Mouse (Mus musculus): ENCODE results near the gene Casc4. TPM values are rescaled to one million over a fixed set of nuclear protein-coding genes. Genes with fewer than 3 reads are reported as not detected.
"Not testable (repeated sequence)": the region's sequence is repeated elsewhere in the genome, so short reads cannot be mapped to it uniquely, and the experiment has no call there.

Casc4 gene
- total RNA-seq, 4 experiments from 2014 or later, result 40.2 to 70.6 (median 56.4) TPM

DNA sequence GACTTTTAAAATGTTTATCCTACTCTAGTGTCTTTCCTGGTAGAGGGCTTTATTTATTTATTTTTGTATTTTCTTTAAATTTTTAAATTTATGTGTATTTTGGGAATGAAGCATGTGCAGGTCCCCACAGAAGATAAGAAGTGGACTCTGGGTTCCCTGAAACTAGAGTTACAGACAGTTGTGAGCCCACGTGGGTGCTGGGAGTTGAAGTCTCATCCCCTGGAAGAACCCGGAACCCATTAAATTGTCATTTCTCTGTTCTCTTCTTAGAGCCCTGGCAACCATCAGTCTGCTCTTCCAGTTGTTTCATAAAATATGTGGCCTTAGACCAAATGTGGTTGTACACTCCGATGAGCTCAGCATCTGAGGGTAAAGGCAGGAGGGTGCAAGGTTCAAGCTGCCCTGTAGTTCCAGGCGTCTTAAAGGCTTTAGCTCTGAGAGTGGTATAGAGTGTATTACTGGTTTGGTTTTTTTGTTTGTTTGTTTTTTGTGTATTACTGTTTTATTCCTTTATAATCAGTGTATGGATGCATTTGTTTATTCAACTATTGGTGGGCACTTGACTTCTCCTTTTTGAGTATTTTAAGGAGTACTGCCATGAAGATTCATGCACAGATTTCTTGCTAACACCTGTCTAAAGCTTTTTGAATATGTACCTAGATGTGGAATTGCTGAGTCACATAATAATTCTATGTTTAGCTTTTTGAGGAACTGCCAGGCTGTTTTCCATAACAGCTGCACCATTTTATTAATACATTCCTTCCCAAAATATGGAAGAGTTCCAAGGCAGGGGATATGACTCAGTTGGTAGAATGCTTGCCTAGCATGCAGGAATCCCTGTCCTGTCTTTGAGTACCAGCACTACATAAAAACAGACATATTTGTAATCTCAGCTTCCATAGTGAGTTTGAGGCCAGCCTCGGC, 49.5 kb downstream of the Casc4 start:
- DNase-seq, result no peak

DNA sequence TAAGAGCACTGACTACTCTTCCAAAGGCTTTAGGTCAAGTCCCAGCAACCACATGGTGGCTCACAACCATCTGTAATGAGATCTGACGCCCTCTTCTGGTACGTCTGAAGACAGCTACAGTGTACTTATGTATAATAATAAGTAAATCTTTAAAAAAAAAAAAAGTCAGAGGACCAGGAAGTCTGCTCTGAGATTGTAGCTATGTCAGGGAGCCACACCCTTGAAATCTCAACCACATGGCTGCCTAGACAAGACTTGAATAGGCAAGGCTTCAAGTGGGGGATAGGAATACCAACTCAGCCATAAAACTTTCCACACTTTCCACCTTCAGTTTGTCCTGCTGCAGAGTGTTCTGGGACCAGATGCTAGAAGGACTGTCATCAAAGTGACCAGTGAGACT, 70.9 kb downstream of the Casc4 start:
- not testable (repeated sequence) for DNase-seq

GRCm38 (mm10) chr2:121943364-121943763, 76.6 kb downstream of the Casc4 start:
- no peak for DNase-seq

DNA sequence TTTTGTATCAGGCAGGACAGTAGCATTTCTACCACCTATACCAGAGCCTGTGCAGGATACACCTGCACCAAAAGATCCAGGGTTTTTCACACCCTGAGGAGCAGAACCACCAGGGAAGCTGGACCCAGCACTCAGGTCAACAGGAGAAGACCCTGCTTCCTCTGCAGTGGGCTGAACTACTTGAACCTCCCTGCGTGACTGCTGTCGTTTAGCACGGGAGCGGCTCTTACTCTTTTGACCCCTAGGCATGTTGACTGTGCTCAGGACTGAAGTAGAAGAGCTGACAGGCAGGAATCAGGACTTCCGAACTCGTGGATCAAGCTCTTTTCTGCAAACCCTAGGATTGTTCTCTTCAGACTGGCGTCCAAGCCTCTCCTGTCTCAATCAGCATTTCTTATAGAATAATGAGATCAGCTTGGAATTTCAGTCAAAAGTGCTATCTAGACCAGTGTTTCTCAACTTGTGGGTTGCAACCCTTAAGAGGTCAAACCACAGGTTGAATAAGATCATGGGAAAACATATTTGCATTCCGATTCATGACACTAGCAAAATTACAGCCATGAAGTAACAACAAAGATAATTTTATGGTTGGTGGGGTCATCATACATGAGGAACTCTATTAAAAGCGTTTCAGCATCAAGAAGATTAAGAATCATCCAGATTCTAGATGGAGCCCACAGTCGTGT, 88.3 kb downstream of the Casc4 start:
- DNase-seq, result no peak

DNA sequence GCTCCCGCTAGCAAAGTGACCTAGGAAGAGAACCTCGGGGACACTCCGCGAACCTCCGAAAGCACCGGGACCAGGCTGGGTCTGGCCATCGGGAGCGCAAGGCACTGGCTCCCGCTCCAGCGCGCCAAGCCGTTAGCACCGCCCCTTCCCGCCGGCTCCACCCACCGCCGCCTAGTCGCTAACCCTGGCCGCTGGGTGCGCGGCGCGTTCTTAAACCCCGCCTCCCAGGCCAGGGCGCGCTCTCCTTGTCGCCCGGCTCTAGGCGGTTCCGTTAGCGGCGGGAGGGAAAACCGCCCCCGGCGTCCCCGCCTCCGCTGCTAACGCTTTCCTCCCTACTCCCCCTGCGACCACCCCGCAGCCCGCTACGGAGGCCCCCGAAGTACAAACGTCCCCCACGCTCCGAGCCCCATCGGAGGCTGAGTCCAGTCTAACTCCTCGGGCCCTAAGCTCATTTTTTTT, 89.0 kb downstream of the Casc4 start, which contains the start of the genes Ctdspl2 and Mageb3:
Ctdspl2 (plus strand) TSS at position 237 of the 459 bp plus-strand sequence.
Mageb3 (minus strand) TSS at position 328 of the 459 bp plus-strand sequence.
- peak; percentile 94 for DNase-seq

DNA sequence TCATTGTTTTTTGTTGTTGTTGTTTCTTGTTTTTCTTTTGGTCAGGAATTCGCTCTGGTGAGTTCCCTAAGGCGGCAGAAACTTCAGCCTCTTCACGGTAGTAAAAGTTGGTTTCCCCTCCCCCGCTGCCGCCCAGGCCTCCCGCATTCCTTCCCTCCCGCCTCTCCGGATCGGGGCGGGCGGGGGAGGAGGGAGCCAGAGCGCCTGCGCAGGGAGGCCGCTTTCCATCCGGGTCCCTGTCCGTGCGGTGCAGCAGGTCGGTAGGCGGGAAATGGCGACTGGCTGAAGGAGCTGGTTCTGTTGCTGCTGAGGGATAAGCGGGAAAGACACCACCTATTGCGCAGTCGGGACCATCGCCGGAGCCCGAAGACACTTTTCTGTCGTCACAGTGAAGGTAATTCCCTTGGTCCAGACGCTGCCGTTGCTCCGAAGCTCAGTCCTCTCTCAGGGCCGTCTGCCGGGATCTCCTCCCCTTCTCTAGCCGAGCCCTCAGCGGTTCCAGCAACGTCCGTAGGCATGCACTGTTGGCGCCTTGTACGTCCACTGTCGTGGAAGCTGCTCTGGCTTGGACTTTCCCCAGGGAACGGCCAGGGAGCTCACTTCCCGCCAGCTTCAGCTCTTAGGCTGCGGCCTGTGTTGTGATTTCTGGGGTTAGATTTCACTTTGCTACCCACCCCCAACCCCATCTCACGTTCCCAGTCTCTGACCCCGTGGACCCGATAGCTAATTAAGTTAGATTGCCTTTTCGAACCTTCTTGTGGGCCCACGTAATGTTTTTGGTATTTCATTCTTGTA, 89.7 kb downstream of the Casc4 start:
- peak; percentile 91 for DNase-seq

- no peak for DNase-seq
Measured at GRCm38 (mm10) chr2:121957216-121957792, 90.5 kb downstream of the Casc4 start.

Other genes starting within 250 kb of the Casc4 start
- gene Frmd5, start 59.9 kb upstream of the Casc4 start, total RNA-seq (2022), result 100 to 1,000 TPM in 2 of 4 experiments, 10 to 100 TPM in 2; 72.7 to 177 (median 125) TPM
- gene Ctdspl2, start 89.0 kb downstream of the Casc4 start, total RNA-seq (2022), result 10 to 100 TPM; 24.5 to 30.8 (median 25.8) TPM
- not detected for gene Mageb3, start 89.1 kb downstream of the Casc4 start, total RNA-seq (2022)
- 10 to 100 TPM; 17.7 to 25.4 (median 18.6) TPM for gene Eif3j1, start 161.6 kb downstream of the Casc4 start, total RNA-seq (2022)

Measured in adrenal gland, adult 8-10 months (tissue).